Mouse (Mus musculus) embryo, embryonic 11 days (tissue): ENCODE data around the gene Mlkl.
"Not testable (repeated sequence)": the region's sequence is repeated elsewhere in the genome, so short reads cannot be mapped to it uniquely, and the experiment has no call there.

Experiments
- DNase-seq: peaks from one replicate; pipeline ENCODE4 v3.0.0-alpha.2; 2015

Gene Mlkl

GRCm38 (mm10) chr8:111337890-111338347, at the start of gene Mlkl:
Mlkl (minus strand) TSS chr8:111338177.
- DNase-seq = peak; percentile 60

- no peak for DNase-seq
Observed at GRCm38 (mm10) chr8:111385915-111386314, 47.9 kb upstream of the Mlkl start.

GRCm38 (mm10) chr8:111384628-111385027, 46.7 kb upstream of the Mlkl start:
- DNase-seq = no peak

- peak; percentile 12 for DNase-seq
Observed at GRCm38 (mm10) chr8:111375192-111375591, 37.2 kb upstream of the Mlkl start.

- no peak for DNase-seq
Observed at GRCm38 (mm10) chr8:111369711-111370110, 31.7 kb upstream of the Mlkl start.

GRCm38 (mm10) chr8:111367350-111367749, 29.4 kb upstream of the Mlkl start:
- DNase-seq = no peak

- DNase-seq = peak; percentile 13
Observed at GRCm38 (mm10) chr8:111366610-111367234, 28.7 kb upstream of the Mlkl start.

- no peak for DNase-seq
Observed at GRCm38 (mm10) chr8:111363489-111363888, 25.5 kb upstream of the Mlkl start.

GRCm38 (mm10) chr8:111360579-111361209, 22.7 kb upstream of the Mlkl start:
- no peak for DNase-seq

GRCm38 (mm10) chr8:111359936-111360335, 22.0 kb upstream of the Mlkl start:
- no peak for DNase-seq

- DNase-seq = no peak
Observed at GRCm38 (mm10) chr8:111358905-111359304, 20.9 kb upstream of the Mlkl start.

- DNase-seq = no peak
Observed at GRCm38 (mm10) chr8:111357433-111357832, 19.5 kb upstream of the Mlkl start.

GRCm38 (mm10) chr8:111353497-111353896, 15.5 kb upstream of the Mlkl start:
- no peak for DNase-seq

- no peak for DNase-seq
Observed at GRCm38 (mm10) chr8:111352289-111352688, 14.3 kb upstream of the Mlkl start.

- no peak for DNase-seq
Observed at GRCm38 (mm10) chr8:111350577-111350976, 12.6 kb upstream of the Mlkl start.

- DNase-seq = peak; percentile 81
Observed at GRCm38 (mm10) chr8:111343225-111343624, 5.2 kb upstream of the Mlkl start.

- DNase-seq = no peak
Observed at GRCm38 (mm10) chr8:111340186-111340585, 2.2 kb upstream of the Mlkl start.

- DNase-seq = no peak
Observed at GRCm38 (mm10) chr8:111338370-111339208, 612 bp upstream of the Mlkl start.

GRCm38 (mm10) chr8:111337311-111337889, 577 bp downstream of the Mlkl start:
- DNase-seq = peak; percentile 14

GRCm38 (mm10) chr8:111336692-111337091, 1.3 kb downstream of the Mlkl start:
- no peak for DNase-seq

- no peak for DNase-seq
Observed at GRCm38 (mm10) chr8:111325222-111325790, 12.7 kb downstream of the Mlkl start.

- no peak for DNase-seq
Observed at GRCm38 (mm10) chr8:111314729-111315128, 23.2 kb downstream of the Mlkl start.

GRCm38 (mm10) chr8:111313961-111314360, 24.0 kb downstream of the Mlkl start:
- DNase-seq = not testable (repeated sequence)
